Mouse (Mus musculus): ENCODE data around the gene Usp44. TPM values are rescaled to one million over a fixed set of nuclear protein-coding genes. Genes with fewer than 3 reads are reported as not detected.

Gene Usp44
- polyA plus RNA-seq, 1 experiment from 2014 or later = 0.47 TPM

DNA sequence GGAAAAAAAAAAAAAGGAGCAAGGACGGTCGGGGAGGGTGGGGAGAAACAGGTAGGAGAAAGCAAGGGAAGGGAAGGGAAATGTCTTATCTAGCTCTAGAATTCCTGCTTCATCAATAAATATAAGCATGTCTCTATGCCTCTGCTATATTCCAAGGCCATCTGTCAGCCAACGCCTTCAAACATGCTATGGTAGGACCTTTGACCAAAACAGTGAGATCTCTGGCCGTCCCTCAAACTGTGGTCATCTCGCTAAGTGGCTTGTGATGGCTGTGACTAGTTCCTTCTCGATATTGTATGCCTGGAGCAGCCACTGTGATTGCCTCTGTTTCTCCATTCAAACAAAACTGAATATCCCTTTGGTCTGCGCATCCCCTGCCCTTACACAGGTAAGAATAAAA lies 19.3 kb upstream of the Usp44 start:
- Histone ChIP-seq H3K4me2 (ENCODE audit: low read depth, low read length) (no peak overlapping the region), H3K9ac (ENCODE audit: low read length) (no peak overlapping the region), H3K4me3 (ENCODE audit: low read length) (no peak overlapping the region), H3K4me1 (ENCODE audit: control insufficient read depth, insufficient read depth, low read length) (no peaks in the 10 kb centered on the region), H3K27me3 (ENCODE audit: control insufficient read depth, insufficient read depth, low read length) (no peaks in the 10 kb centered on the region), H3K36me3 (ENCODE audit: control insufficient read depth, insufficient read depth) (no peaks in the 10 kb centered on the region), H3K9me3 (replicated peaks; ENCODE audit: control insufficient read depth, low read length) (no peaks in the 10 kb centered on the region), H3K27ac (ENCODE audit: low read length) (no peak overlapping the region)
- ATAC-seq (replicated peaks; ENCODE audit: extremely low read depth, insufficient read depth, low FRiP score) = no peak
- WGBS = 81% methylated on average over 7 of the region's 7 CpGs

GRCm38 (mm10) chr10:93812774-93813415 lies 18.5 kb upstream of the Usp44 start:
- Histone ChIP-seq H3K9me3 (replicated peaks; ENCODE audit: control insufficient read depth, low read length) (no peaks in the 10 kb centered on the region), H3K9ac (ENCODE audit: low read length) (0 out of 2 replicates have a peak overlapping the region, but pooled peaks have one; percentile 50), H3K4me3 (ENCODE audit: low read length) (0 out of 2 replicates have a peak overlapping the region, but pooled peaks have one; percentile 23), H3K36me3 (ENCODE audit: control insufficient read depth, insufficient read depth) (no peaks in the 10 kb centered on the region), H3K4me1 (ENCODE audit: control insufficient read depth, insufficient read depth, low read length) (no peaks in the 10 kb centered on the region), H3K4me2 (ENCODE audit: low read depth, low read length) (peak overlapping the region; percentile 58), H3K27me3 (ENCODE audit: control insufficient read depth, insufficient read depth, low read length) (no peaks in the 10 kb centered on the region), H3K27ac (ENCODE audit: low read length) (no peak overlapping the region)
- ATAC-seq (replicated peaks; ENCODE audit: extremely low read depth, insufficient read depth, low FRiP score) = no peak
- WGBS = 11% methylated on average over 10 of the region's 10 CpGs

DNA sequence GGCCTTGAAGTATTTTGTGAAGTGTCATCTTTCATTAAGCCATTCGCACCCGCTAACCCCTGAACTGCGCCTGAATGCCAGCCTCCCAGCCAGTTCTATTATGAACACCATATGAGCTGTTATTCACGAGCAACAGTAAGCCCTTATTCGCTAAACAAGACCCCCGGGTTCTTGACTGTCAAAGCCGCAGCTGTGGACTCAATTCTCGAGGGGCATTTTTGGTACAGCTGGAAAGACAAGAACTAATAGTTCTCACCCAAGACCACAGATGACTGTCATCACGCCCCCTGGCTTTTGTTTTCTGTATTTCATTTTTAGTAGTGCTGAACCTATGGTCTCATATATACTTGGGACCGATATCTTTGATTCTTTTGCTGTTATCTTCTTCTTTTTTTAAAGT lies 17.6 kb upstream of the Usp44 start:
- H3K4me3 ChIP-seq (ENCODE audit: low read length) = no peak overlapping the region
- no peak for ATAC-seq (replicated peaks; ENCODE audit: extremely low read depth, insufficient read depth, low FRiP score)
- no peaks in the 10 kb centered on the region for H3K36me3 ChIP-seq (ENCODE audit: control insufficient read depth, insufficient read depth)
- 80% methylated on average over 10 of the region's 10 CpGs for WGBS
- no peaks in the 10 kb centered on the region for H3K9me3 ChIP-seq (replicated peaks; ENCODE audit: control insufficient read depth, low read length)
- no peaks in the 10 kb centered on the region for H3K4me1 ChIP-seq (ENCODE audit: control insufficient read depth, insufficient read depth, low read length)
- H3K27me3 ChIP-seq (ENCODE audit: control insufficient read depth, insufficient read depth, low read length) = no peaks in the 10 kb centered on the region
- H3K27ac ChIP-seq (ENCODE audit: low read length) = no peak overlapping the region
- H3K9ac ChIP-seq (ENCODE audit: low read length) = no peak overlapping the region
- no peak overlapping the region for H3K4me2 ChIP-seq (ENCODE audit: low read depth, low read length)

DNA sequence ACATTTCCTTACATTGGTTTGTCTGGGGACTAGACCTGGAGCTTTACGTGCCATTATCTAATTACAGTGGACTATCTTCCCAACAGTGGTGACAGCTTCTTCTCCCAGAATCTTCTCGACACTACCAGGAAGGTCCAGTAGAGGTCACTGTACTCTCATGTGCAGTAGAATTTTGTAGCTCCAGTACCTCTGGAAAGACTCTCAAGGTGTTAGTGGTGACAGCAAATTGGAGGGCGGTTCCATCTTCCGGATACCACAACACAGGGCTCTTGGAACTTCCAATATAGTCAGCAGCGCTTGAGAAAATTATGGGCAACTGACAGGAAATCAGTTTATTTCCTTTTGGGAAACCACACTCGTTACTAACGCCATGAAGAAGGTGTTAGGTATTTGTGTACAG lies 12.7 kb upstream of the Usp44 start:
- no peak overlapping the region for H3K9ac ChIP-seq (ENCODE audit: low read length)
- H3K9me3 ChIP-seq (replicated peaks; ENCODE audit: control insufficient read depth, low read length) = no peaks in the 10 kb centered on the region
- ATAC-seq (replicated peaks; ENCODE audit: extremely low read depth, insufficient read depth, low FRiP score) = no peak
- H3K36me3 ChIP-seq (ENCODE audit: control insufficient read depth, insufficient read depth) = no peaks in the 10 kb centered on the region
- H3K4me3 ChIP-seq (ENCODE audit: low read length) = no peak overlapping the region
- 23% methylated on average over 7 of the region's 7 CpGs for WGBS
- H3K27ac ChIP-seq (ENCODE audit: low read length) = no peak overlapping the region
- no peak overlapping the region for H3K4me2 ChIP-seq (ENCODE audit: low read depth, low read length)
- 0 out of 2 replicates have a peak, but pooled peaks cover 2% of the 10 kb centered on the region for H3K4me1 ChIP-seq (ENCODE audit: control insufficient read depth, insufficient read depth, low read length)
- no peaks in the 10 kb centered on the region for H3K27me3 ChIP-seq (ENCODE audit: control insufficient read depth, insufficient read depth, low read length)

DNA sequence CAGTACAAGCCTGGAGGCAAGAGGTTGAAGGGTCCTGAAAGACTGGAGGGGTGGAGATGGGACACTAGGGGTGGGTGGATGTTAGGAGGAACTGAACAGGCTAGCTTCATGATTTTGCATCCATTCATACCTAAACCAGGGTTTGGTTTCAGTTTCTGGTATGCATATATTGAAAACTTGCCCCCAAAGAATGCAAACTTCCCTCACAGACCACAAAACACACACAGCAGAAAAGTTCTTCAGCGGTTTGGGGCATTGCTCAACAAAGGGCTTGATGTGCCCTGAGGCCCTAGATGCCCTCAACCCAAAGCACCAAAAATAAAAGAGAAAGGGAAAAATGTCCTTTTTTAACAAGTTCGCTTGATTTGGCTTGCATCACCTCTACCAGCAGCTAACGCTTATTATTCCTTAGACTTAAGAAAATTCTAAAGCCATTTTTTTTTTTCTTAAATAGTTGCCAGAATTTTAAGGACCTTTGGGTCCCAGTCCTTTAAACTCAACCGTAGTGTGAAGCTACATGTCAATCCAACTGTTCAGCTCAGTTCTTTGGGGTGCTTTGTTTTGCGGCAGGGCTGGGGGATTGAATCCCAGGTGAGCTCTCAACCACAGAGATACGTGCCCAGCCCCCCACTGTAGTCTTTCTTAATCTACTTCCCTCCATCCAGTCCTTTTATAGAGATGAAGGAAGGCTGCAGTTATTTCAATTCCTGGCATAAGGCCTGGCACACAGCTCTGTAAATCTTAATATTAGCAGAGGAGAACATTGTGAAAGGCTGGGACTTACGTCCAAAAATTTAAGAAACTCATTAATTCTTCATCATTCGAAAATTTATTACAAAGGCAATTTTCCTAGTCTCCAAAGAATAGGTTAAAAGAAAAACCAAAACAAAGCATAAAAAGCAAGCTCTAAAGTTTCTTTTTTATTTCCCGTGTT lies 1.2 kb upstream of the Usp44 start:
- Histone ChIP-seq H3K27ac (ENCODE audit: low read length) (no peak overlapping the region), H3K4me3 (ENCODE audit: low read length) (no peak overlapping the region), H3K4me2 (ENCODE audit: low read depth, low read length) (no peak overlapping the region), H3K4me1 (ENCODE audit: control insufficient read depth, insufficient read depth, low read length) (0 out of 2 replicates have a peak, but pooled peaks cover 6% of the 10 kb centered on the region), H3K9ac (ENCODE audit: low read length) (no peak overlapping the region), H3K9me3 (replicated peaks; ENCODE audit: control insufficient read depth, low read length) (no peaks in the 10 kb centered on the region), H3K27me3 (ENCODE audit: control insufficient read depth, insufficient read depth, low read length) (peaks cover 34% of the 10 kb centered on the region), H3K36me3 (ENCODE audit: control insufficient read depth, insufficient read depth) (no peaks in the 10 kb centered on the region)
- 49% methylated on average over 9 of the region's 9 CpGs for WGBS
- no peak for ATAC-seq (replicated peaks; ENCODE audit: extremely low read depth, insufficient read depth, low FRiP score)

DNA sequence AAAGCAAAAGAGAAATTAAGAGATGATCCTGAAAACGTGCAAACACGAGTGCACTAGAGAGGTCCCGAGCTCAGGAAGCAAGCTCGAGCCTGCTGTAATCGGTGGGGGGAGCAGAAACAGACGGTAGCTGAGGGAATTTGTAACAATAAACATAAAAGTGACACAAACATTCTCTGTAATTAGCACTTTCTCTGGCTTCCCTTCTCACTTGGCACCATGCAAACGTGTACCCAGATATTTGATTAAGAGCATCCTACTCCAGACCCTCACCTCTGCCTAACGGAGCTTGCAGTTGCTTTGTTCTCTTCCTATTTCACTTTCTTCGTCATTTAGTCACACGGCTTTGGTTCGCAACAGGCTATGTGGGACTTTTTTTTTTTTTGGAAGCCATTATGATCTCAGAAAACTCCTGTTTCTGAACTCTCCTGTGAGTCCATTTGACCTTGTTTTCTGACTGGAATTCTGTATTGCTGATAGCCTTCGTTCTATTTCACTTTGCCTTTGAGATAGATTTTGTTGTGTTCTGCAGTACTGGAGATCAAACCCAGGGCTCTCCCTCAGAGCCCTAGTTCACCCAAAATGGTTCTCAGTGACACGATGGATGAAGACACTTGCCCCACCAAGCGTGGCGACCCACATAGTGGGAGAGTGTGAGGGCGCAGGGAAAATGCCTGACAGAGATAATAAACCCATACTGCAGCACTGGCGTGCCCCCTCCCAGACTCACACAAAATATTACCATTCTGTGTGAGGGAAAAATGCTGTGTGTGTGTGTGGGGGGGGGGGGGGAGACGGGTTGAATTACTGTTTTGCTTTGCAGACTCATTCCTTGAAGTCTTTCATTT lies 597 bp downstream of the Usp44 start:
- Histone ChIP-seq H3K4me2 (ENCODE audit: low read depth, low read length) (peak overlapping the region; percentile 43), H3K27me3 (ENCODE audit: control insufficient read depth, insufficient read depth, low read length) (peaks cover 41% of the 10 kb centered on the region), H3K9me3 (replicated peaks; ENCODE audit: control insufficient read depth, low read length) (no peaks in the 10 kb centered on the region), H3K4me1 (ENCODE audit: control insufficient read depth, insufficient read depth, low read length) (0 out of 2 replicates have a peak, but pooled peaks cover 6% of the 10 kb centered on the region), H3K36me3 (ENCODE audit: control insufficient read depth, insufficient read depth) (no peaks in the 10 kb centered on the region), H3K9ac (ENCODE audit: low read length) (no peak overlapping the region), H3K4me3 (ENCODE audit: low read length) (peak overlapping the region; percentile 27), H3K27ac (ENCODE audit: low read length) (no peak overlapping the region)
- WGBS = 7% methylated on average over 18 of the region's 18 CpGs
- no peak for ATAC-seq (replicated peaks; ENCODE audit: extremely low read depth, insufficient read depth, low FRiP score)

- H3K4me2 ChIP-seq (ENCODE audit: low read depth, low read length) = no peak overlapping the region
- 0 out of 2 replicates have a peak, but pooled peaks cover 6% of the 10 kb centered on the region for H3K4me1 ChIP-seq (ENCODE audit: control insufficient read depth, insufficient read depth, low read length)
- no peaks in the 10 kb centered on the region for H3K36me3 ChIP-seq (ENCODE audit: control insufficient read depth, insufficient read depth)
- no peak for ATAC-seq (replicated peaks; ENCODE audit: extremely low read depth, insufficient read depth, low FRiP score)
- H3K27ac ChIP-seq (ENCODE audit: low read length) = no peak overlapping the region
- 37% methylated on average over 9 of the region's 9 CpGs for WGBS
- H3K9ac ChIP-seq (ENCODE audit: low read length) = no peak overlapping the region
- no peaks in the 10 kb centered on the region for H3K9me3 ChIP-seq (replicated peaks; ENCODE audit: control insufficient read depth, low read length)
- H3K27me3 ChIP-seq (ENCODE audit: control insufficient read depth, insufficient read depth, low read length) = peaks cover 41% of the 10 kb centered on the region
- H3K4me3 ChIP-seq (ENCODE audit: low read length) = no peak overlapping the region
Observed at GRCm38 (mm10) chr10:93832811-93833210, 1.5 kb downstream of the Usp44 start.

- no peak overlapping the region for H3K9ac ChIP-seq (ENCODE audit: low read length)
Observed at GRCm38 (mm10) chr10:93833370-93833698, 2.0 kb downstream of the Usp44 start.

More at GRCm38 (mm10) chr10:93833370-93833698, 2.0 kb downstream of the Usp44 start:
- Histone ChIP-seq H3K4me2 (ENCODE audit: low read depth, low read length) (peak overlapping the region; percentile 99), H3K9me3 (replicated peaks; ENCODE audit: control insufficient read depth, low read length) (no peaks in the 10 kb centered on the region), H3K4me1 (ENCODE audit: control insufficient read depth, insufficient read depth, low read length) (0 out of 2 replicates have a peak, but pooled peaks cover 6% of the 10 kb centered on the region), H3K36me3 (ENCODE audit: control insufficient read depth, insufficient read depth) (no peaks in the 10 kb centered on the region), H3K4me3 (ENCODE audit: low read length) (peak overlapping the region; percentile 84), H3K27me3 (ENCODE audit: control insufficient read depth, insufficient read depth, low read length) (peaks cover 41% of the 10 kb centered on the region), H3K27ac (ENCODE audit: low read length) (no peak overlapping the region)
- WGBS = 2% methylated on average over 16 of the region's 16 CpGs
- no peak; the same call in 1 of the 2 replicates for ATAC-seq (replicated peaks; ENCODE audit: extremely low read depth, insufficient read depth, low FRiP score)
